Mouse (Mus musculus): ENCODE measurements around the gene Actl11. TPM values are rescaled to one million over a fixed set of nuclear protein-coding genes. Genes with fewer than 3 reads are reported as not detected.

Actl11 gene
- total RNA-seq (2021): not detected
- long read RNA-seq, experiment 1: 0 reads
- long read RNA-seq, experiment 2: 0 reads

GRCm38 (mm10) chr9:107928169-107928568, at the start of gene Actl11:
TSS of gene Actl11 (plus strand) at chr9:107928469.
- DNase-seq: no peak

DNA sequence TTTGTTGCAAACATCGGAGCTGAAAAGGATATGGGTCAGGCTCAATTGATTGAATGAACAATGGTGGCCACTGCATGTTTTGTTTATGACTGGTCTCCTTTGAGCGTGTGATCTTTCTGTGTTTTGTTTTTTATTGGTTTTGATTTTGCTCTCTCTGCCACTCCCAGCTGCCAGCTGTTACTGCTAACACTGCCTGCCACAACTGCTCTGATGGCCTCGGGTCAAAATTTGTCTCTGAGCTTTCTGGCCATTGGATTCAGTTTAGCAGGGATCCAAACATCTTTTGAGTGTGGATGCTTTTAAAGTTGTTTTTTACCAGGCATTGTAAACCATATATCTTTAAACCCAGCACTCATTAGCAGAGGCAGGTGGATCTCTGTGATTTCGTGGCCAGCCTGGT, 47.9 kb upstream of the Actl11 start:
- no peak for DNase-seq

DNA sequence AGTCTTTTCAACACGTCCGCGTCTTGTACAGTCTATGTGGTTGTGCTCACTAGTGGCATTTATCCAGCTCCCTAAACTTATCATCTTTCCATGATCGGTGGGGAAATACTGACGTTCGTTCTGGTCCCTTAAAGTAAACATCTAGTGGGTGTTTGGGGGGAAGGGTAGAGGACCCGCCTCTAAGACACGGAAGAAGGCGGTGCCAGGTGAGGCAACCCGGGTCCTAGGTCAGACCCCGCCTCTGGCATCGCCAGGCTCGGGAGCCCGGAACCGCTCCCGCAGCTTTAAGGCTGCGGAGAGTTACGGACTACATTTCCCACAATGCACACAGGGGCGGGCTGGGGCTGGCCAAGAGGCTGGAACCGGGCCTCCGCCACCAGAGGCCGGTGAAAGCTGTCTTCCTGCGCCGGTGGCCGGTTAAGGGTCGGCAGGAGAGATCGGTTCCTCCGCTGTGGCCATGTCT, 40.4 kb upstream of the Actl11 start, which contains the start of gene Mon1a:
Gene Mon1a (plus strand): TSS at position 348 of the 463 bp plus-strand sequence.
- peak; percentile 92 for DNase-seq

GRCm38 (mm10) chr9:107888267-107888850, 39.9 kb upstream of the Actl11 start:
- no peak for DNase-seq

DNA sequence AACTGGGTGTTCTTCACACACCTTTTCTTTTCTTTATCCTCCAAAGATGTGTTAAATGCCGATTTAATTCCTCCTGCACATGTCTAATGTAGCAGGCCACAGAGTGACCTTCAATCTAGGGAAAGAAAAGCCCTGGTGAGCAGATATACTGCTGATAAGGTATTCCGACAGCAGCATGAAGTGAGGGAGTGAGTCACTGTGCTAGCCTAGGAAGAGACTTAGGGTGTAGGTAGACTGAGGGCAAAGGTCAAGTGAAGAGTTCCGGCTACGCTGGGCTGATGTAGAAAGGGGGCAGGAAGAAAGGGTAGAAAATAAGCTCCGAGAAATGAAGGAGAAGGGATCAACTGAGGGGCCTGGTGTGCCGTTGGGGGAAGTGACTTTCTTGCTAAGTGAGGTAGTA, 38.0 kb upstream of the Actl11 start:
- no peak for DNase-seq

DNA sequence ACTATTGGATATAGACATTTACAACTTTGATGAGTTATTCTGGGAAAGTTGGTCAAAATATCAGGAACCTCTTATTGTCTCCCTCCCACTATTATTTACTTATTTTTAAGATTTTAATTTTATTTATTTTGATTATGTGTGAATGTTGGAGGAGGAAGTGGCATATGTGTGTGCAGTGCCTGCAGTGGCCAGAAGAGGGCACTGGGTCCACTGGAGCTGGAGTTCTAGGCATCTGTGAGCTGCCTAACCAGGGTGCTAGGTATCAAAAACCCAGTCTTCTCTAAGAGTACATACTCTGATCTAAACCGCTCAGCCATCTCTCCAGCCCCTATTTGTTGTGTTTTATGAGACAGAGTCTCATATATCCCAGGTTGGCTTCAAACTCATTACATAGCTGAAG, 37.2 kb upstream of the Actl11 start:
- DNase-seq: no peak

GRCm38 (mm10) chr9:107898563-107898962, 29.7 kb upstream of the Actl11 start:
- DNase-seq: peak; percentile 59

DNA sequence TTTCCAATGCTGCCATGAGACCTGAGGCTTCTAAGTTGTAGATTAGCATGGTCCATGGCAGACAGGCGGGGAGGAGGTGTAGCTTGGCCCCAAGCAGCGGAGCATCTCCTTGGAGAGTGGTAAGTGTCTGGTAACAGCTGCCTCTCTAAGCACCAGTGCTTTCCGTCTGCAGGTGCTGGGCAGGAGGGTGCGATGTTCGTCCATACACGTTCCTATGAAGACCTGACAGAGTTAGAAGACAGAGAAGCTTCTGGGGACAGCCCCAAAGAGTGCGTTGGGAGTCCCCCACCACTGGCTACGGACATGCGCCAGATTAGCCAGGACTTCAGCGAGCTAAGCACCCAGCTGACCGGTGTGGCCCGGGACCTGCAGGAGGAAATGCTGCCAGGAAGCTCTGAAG, 28.4 kb upstream of the Actl11 start:
- no peak for DNase-seq

- DNase-seq: peak; percentile 76
Measured at GRCm38 (mm10) chr9:107900840-107901626, 27.2 kb upstream of the Actl11 start.

GRCm38 (mm10) chr9:107901627-107901914, 26.7 kb upstream of the Actl11 start:
- no peak for DNase-seq

- peak; percentile 92 for DNase-seq
Measured at GRCm38 (mm10) chr9:107904726-107905125, 23.5 kb upstream of the Actl11 start.

DNA sequence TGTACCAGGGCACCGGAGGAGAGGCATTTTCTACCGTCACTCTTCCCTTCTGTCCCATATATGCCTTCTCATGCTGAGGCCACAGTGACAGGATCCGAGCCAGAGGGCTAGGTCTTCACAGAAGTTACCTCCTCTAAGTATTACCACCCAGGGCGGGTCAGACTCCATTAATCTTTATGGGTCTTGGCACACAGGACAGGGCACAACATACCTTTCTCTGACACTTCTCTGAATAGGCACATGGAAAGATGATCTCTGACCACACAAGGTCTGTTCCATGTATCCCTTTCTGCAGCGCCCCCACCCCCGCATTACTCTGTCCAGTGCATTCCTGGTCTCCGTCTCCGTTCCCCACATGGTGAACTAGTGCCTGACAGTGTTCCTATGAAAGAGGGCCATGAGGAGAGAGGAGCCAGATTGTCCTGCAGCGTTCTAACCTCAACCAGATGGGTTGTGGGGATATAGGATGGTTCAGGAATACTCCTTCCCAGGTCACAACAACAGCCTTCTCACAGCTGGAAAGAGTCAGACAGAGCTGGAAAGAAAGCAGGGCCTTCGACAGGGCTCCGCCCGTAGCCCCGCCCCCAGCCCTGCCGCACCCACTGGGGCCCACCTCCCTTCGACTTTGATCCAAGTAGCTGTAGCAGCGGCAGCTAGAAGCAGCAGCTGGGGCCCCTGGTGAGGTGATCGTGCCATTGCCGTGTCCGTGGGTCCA, 21.9 kb upstream of the Actl11 start, which contains the start of gene Mst1r:
Gene Mst1r (plus strand): TSS at position 622 of the 715 bp plus-strand sequence.
- DNase-seq: peak; percentile 91

- DNase-seq: peak; percentile 23
Measured at GRCm38 (mm10) chr9:107906967-107907800, 21.1 kb upstream of the Actl11 start.

GRCm38 (mm10) chr9:107907801-107908120, 20.5 kb upstream of the Actl11 start:
- DNase-seq: peak; percentile 23

DNA sequence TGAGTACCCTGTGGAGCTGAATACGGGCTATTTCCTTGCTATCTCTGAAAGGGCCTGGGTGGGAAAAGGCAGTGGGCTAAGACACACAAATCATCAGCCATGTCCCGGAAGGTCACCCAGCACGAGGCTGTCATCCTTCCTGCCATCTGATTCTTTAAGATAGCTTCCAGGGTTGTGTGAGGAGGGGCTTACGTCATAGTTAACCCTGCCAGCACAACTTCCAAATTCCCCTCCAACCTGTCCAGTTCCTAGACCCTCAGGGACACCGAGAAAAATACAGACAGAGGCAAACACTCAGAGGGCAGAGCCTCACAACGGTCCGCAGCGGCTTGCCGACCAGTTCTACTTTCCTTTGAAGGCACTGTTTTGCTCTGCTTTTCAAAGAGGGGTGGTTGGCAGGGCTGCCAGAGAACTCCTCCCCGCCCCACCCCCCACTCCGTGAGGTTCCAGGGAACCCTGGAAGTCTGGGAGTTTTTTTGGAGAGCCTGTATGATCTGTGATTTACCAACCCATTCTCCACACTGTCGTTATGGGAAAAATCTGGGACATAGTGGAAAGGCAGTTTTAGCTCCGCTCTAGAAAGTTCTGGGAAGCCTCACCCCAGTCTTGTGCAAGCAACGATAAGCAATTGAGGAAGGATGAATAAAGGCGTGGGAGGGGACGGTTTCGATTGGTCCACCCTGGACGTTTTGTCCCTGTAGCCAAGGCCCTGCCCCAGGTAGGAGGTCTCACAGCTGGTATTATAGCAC, 19.7 kb upstream of the Actl11 start:
- DNase-seq: peak; percentile 52

DNA sequence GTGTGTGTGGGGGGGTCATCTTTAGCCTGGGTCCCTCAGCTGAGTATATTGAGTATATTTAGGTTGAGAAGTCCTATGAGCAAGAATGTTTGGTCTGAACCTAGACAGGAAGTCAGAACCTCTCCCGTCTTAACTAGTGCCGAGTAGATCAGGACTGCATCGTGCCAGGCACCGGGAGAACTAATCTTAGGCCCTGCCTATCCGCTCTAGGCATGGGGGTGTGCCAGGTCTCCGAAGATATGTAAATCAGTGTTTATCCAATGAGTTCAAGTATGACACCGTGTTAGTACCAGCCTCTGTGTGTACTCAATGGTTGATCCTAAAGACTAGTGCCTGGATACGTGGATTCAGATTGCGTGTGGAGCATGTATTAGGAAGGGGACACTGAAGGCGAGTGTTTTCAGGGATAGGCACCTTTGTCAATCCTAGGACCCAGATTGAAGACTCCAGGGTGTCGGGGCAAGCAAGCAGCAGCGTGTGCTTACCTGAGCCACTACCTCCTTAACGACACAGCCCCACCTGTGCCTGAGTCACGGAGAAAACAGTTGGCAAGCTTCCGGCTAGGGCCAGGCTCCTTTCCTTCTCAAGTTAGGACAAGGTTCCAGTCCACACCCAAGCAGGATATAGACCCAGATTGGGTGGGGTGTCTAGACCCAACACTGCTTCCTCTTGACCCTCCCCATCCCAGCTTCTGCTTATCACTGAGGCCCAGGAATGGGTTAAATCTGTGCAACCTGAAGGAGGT, 18.1 kb upstream of the Actl11 start:
- DNase-seq: no peak

DNA sequence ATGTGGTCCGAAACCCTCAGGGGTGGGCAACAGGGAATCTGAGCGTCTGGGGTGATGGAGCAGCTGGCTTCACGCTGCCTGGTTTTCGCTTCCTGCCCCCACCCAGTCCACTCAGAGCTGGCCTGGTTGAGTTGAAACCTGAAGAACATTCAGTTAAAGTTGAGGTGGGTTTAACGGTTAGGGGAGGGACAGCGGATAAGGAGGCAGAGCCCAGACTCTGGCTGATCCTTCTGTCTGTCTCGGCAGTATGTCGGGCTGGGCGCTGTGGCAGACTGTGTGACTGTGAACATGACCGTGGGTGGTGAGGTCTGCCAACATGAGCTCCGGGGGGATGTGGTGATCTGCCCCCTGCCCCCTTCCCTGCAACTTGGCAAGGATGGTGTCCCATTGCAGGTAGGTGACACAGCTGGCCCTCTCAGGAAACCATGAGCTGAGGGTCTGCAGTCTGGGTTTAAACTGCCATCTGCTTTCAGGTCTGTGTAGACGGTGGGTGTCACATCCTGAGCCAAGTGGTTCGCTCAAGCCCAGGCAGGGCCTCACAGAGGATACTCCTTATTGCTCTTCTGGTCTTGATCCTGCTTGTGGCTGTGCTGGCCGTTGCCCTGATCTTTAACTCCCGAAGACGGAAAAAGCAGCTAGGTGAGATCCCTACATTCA, 13.4 kb upstream of the Actl11 start:
- DNase-seq: no peak

DNA sequence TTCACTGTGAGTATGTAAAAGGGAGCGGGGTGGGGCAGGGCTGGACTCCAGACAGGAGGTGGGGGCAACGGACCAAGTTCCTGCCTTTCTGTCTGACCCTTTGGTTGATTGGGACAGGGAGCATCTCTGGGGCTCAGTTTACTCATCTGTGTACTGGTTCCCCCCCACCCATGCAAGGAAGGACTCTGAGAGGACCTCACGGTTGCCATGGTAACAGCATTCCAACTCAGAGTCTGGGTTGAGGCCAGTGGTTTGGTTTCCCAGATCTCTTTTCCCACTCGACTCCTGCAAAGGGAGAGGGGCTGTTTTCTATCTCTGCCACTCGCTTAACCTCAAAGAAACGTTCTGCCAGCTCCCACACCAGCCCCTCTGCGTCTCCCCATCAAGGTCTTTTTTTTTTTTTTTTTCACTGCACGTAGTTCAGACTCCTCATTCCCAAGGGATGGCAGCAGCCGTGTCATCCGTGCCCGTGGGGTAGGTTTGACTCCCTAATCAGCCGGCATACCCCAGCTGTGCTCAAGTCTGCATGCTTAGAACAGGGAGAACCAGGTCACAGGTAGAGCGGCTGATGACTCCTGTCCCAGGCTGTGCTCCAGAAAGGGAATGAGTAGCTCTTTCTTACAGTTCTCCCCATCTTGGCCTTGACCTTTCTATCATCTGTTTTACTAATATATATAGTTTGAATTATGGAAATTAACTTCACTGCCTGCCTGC, 10.2 kb upstream of the Actl11 start:
- DNase-seq: no peak

DNA sequence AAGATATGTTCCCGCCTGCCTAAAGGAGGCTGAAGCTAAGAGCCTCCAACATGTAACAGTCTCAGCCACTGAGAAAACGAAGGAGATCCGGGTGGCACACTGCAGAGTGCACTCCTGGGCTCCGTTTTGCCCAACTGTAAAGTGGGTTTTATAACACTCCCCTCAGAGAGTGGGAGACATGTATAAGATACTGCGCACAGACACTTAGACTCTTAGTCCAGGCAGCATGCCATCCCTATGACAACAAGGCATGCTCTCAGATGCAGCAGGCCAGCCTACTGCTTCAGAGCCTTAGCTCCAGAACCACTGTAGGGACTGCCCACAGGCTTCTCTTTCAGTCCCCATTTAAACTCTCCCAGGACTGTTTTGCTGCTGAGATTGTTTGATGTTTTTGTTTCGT, 9.4 kb upstream of the Actl11 start:
- DNase-seq: no peak

GRCm38 (mm10) chr9:107919441-107919840, 8.8 kb upstream of the Actl11 start:
- DNase-seq: no peak

Measured in adrenal gland, postnatal 10 days (tissue).